Mouse (Mus musculus) layer of hippocampus, postnatal 36 days (tissue): ENCODE measurements at regions not wholly inside any gene's neighbourhood (a gene's known extent, or its start where the extent isn't known, plus 50 kb on each side); places are given as distances from the start of the nearest gene placed in this dataset.

Experiments
- DNase-seq, 2 experiments: peaks; one replicate each; pipeline ENCODE4 v3.0.0; 2022

DNA sequence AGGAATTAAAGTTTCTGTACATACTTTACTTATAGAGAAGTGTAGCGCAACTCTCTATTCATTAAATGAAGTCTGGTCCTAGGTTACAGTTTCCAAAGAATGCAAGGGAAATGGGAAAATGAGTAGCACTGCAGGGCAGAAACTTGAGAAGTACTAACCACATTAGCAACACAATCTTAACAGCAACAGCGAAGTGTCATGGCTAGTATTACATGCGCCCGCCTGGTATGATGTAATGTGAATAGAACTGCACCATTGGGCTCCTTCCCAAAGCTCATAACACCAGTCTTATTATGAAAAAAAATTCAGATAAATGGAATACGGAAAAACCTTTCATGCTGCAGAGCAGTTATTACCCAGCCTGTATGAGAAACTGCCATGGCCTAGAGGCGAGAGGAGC is 201.8 kb upstream of the Gm11042 start:
- DNase-seq, result no peak

DNA sequence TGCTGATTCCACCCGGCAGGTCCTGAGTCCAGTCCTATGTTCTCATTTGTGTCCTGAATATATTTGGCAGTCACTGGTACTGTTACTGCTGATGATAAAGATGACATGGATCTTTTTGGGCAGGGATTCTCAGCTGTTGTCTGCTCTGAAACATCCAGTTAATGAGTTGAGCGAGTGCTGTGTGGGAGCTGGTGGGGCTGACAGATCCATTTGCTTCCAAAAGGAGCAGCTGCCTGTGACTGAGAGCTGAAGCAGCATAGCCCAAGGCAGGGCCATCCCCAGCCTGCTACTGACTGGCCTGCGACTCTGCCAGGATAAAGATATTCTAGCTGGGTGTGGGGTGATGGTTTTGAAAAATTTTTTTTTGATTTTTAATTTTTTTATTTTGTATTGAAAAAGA is 200.3 kb upstream of the Gm11042 start:
- DNase-seq, result peak; percentile 58 to 64

DNA sequence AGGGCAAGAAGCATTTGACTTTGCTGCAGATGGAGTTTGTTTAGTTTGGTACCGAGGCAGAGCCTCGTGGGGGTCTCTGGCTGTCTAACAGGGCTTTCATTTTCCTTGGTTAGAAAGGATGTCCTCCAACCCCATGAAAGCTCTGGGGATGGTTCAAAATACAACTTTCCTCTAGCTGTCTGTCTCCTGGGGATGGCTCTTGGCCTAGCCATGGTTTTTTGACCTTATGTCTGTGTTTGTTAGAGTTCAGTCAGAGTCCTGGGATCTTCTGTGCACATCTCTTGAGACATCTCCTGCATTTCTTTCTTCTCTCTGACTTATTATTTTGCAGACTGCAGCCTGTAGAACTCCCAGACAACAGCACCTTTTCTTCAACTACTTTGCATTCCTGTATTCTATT is 186.6 kb upstream of the Gm11042 start:
- DNase-seq, result no peak

DNA sequence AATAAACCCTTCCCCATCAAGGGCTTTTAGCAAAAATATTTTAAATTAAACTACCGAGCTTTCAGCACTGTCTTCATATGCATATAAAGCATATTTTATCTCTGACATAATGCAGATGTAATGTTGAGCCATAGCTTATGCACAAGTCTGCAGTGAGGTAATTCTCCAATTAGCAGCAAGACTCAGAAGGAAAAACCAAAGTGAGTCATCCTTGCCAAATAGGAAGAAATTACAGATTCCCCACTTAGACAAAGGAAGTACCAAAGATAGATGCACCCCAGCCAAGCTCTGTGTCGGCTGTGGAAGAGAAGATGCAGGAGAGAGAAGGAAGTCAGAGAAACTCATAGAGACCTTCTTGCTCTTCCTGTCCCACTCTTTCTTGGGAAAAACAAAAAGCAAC is 161.4 kb upstream of the Gm11042 start:
- no peak for DNase-seq

GRCm38 (mm10) chr12:74474741-74475140 is 158.5 kb upstream of the Gm11042 start:
- no peak for DNase-seq

DNA sequence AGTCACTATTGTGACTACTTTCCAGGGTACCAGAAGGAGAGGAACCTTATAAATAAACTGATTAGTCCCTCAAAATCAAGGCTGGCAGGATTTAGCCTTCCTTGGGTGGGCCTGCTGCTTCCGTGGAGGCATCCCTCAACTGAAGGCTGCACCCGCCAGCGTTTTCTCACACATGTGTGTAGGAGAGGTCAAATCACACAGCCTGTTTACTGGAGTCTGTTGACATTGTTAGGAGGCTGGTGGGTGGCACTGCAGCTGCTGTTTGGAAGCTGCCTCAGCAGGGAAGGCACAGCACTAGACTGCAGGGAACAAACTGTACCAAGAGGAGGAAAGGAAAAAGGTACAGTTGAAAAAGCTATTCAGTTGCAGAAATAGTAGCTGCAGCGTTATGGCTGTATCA is 142.3 kb upstream of the Gm11042 start:
- DNase-seq, result peak; percentile 64 to 68

DNA sequence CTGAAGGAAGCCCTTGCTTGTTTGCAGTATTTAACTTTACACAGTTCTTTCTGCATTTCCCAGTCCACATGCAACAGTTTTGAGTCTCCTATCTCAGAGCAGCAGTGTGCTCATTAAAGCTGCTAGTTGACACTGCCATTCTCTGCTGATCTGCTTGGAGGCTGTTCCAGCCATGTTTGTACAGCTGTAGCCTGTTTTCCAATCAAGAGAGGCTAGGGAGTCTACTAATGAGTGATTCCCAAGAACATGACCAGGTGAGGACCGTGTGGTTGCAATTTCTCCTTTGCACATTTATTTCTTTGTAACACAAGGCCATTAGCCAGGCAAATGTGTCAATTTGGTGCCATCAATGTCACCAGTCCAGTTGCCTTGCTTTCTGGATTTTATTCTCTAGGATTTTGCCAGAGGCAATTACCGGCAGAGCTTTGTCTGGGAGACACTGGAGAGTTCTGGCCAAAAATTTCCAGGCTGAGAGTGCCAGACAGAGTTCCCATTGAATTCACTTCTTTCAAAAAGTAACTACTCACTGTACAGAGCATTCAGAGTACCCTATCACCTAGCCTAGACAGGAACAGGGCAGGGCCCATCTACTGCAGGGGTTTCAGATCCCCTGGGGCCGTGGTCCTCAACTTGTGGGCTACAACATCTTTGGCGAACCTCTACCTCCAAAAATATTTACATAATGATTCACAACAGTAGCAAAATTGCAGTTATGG is 136.3 kb upstream of the Gm11042 start:
- DNase-seq, result no peak

DNA sequence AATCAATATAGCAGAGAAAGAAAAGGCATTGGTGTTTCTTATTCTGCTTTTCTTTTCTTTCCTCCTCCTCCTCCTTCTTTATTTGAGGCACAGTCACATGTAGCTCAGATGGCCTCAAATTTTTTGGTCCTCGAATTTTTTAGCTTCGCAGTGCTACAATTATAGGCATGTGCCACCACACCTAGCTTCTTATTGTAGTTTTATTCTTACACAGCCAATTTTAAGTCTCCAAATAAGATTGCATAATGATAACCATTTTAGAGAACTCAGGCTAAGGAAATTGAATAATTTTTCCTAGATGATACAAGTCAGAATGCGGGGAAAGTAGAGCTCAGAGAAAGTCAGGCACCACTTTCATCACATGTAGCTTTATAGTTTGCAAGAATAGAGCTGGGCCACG is 132.1 kb upstream of the Gm11042 start:
- DNase-seq, result no peak

DNA sequence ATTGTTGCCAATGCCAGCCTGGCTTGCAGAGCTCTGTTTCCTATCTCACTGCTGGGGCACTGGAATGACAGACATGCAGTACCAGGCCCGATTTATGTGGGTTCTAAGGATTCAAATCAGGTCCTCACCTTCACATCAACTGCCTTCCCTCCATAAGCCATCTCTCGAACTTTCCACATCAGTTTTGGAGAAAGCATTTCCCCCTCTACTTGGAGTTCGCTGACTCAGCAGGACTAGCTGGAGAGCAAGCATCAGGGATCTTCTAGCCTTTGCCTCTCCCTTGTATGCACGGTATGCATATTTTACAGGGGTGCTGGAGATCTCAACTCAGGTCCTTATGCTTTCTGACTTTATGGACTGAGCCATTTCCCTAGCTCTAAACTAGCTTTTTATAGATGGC is 118.7 kb upstream of the Gm11042 start:
- no peak for DNase-seq

DNA sequence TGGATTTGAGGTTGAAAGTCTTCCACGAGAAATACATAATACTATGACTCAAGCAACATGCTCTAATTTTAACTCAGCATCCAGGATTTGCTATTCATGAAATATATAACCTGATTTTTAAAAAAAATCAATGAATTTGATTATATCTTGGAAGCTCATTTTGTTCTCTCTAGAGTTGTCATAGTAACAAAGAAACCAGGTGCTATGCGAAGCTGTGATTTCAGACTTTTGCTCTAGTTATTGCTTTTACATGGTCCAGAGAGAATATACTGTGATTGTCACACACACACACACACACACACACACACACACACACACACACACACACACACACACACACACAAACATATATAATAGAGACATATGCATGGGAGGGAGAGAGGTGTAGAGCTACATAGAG is 98.5 kb upstream of the Gm11042 start:
- no peak for DNase-seq

DNA sequence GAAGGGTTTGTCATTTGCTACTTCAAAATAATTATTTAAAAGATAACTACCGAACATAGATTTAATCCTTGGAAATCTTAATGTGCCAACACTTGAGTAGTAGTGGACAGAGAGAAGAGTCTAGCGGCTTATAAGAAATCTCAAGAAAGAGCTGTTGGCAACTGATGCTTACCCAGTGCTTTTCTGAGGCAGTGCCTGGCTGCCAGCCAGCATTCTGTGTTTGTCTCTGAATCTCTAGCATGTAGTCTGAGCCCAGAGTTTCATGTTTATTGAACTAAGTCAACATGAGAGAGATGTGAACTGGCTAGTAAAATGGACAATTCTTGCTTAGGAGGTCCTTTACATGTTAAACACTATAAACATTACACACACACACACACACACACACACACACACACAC is 94.3 kb upstream of the Gm11042 start:
- no peak for DNase-seq

DNA sequence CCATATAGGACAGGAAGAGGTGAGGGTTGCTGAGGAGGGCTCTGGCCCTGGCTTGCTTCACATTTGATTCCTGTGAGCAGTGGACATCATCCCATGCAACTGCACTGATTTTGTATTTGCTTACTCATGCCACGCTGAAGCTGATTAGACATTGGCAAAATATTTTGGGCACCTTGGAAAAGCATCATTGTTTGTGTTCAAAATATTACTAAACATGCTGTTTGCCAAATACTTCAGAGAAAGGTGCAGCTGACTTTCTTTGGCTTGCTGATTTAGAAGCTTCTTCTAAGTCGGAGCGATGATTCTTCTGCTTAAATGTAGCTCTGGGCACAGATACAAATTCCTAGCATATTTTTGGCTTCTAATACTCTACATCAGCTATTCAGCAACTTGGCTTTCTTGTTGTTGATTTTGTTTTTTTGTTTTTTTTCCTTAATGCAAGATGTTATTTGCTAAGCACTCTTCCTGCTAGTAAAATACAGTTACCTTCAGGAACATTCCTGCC is 91.4 kb upstream of the Gm11042 start:
- DNase-seq, result no peak

DNA sequence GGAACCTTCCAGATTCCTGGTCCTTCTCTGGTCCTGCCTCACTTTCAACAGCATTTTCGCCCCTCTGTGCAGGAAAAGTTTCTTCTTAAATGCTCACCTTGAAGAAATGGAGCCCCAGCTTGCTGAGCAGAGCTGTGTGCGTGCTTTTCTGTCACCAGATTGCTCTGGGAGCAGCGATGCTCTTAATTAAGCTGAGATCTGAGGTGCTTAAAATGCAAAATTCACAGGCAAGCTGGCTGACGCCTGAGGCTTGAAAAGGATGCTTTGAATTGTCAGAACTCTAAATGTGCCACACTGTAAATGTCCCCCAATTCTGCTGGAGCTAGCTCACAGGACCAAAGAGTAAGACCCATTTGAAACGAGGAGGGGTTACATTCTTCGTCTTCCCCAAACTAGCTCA is 73.6 kb upstream of the Gm11042 start:
- DNase-seq, result no peak
